Mouse (Mus musculus) ovary, postnatal 36 days (tissue): ENCODE results near the gene Fbxl20.
"Not testable (repeated sequence)": the region's sequence is repeated elsewhere in the genome, so short reads cannot be mapped to it uniquely, and the experiment has no call there.

ENCODE experiments used
- DNase-seq: peaks from one replicate; pipeline ENCODE4 v3.0.0; 2022; ENCODE audit warnings: low spot score, mixed read lengths

Fbxl20 gene

DNA sequence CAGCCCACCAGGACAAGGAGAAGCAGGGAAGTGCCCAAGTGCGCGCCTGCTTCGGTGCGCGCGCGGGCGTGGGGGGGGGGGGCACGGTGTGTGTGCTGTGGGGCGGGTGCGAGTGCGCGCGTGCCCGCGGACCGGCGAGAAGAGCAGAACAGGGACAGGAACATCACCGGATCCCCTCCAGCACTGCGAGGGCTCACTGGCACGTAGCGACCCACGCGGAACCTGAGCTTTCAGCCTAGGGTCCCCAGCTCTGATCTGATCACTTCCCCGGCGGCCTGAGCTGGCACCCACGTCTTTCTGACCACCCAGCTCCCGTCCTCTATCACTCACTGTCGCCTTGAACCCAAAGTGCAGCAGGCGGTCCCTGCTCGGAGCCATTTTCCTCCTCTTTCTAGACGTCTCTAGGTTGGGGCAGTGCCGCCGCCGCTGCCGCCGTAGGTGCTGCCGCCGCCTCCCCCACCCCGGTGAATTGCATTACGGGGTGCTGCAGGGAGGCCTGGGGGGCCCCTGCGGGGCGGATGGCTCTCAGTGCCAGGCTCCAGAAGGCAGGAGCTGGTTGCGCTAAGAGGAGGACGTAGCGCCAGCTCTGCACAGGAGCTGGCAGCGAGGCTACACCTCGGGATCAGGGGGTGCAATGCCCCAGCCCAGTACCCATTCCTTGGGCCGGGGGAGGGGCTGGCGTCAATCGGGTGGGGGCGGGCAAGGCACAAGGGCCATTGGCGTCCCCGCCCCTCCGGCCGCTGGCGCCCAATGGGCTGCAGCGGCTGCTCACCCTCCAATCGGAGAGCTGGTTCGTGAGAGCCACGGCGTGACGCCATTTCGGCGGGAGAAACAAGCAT is at the start of gene Fbxl20:
Fbxl20 (minus strand) TSS at position 618 of the 839 bp plus-strand sequence.
- peak; percentile 90 for DNase-seq

DNA sequence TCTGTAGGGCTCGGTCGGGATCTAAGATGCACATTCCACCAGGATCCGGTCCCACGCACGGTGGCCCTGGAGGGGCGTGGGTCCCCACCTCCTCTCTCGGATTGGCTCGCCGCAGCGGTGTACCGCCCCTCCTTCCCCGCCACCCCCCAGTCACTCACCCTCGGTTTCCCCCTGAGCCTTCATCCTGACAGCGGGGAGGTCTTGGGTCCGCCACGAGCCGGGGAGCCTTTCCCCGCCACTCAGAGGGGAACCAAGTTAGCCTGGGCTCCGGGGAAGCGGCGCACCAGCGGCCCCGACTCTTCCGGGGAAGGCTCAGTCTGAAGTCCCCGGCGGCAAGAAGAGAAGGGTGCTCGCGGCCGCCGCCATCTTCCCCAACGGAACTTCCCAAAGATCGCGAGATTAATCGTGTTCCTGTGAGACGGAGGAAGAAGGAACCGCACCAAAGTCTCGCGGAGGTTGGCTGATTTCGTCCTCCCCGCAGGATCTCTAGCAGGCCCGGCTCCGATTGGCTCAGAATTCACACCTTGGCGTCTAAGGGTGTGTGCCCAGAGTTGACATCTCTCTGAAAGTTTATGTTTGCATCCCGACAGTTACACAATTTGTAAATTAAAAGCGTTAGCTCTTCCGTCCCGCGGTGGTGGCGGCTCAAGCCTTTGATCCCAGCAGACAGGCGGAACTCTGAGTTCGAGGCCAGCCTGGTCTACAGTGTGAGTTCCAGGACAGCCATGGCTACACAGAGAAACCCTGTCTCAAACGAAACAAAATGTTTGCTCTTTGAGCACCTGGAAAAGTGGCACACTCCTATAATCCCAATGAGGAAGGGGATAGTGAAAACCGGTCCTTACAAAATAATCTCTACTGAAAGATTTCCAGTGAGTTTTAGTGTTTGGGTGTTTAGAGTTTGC is 43.0 kb upstream of the Fbxl20 start, which contains the start of gene Med1:
Med1 (minus strand) TSS at position 393 of the 905 bp plus-strand sequence.
- peak; percentile 86 for DNase-seq

DNA sequence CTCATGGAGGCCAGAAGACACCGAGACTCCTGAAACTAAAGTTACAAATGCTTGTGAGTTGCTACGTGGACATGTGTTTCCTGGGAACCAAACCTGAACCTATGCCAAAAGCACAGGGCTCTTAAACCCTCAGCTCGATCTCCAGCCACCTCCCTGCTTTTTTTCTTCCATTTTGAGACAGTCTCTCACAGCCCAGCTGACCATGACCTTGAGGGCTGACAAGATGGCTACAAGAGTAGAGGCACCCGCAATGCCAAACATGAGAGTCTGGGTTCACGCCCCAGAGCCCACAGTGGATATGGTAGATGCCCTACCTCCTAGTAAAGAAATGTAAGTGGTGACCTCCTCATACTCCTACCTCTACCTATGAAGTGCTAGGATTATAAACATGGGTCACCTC is 40.6 kb upstream of the Fbxl20 start:
- DNase-seq: no peak

DNA sequence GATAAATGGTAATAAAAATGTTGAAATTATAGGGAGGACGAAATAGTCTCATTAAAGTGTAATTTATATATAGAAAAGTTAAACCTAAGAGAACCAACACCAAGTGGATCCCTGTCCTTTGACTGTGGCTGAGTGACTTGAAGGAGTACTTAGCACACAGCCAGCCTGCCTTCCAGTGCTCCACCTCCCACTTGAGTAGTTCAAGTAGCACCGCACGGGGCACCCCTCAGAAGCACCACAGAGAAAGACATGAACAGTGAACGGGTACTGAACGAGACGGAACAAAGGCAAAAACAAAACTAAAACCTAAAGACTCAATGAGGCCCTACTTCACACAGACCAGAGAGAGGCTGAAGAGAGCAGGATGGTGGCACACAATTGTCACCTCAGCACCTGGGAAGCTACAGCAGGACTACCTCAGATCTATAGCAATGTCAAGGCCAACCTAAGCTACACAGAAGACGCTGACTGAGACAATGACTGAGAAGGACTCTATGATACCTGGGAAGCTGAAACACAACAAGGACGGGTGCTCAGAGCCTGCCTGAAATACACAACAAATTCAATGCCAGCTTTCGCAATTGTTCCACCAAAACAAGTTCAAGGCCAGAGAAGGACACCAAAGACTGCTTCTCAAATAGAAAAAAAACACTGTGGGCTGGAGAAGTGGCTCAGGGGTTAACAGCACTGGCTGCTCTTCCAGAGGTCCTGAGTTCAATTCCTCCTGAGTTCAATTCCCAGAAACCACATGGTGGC is 37.6 kb upstream of the Fbxl20 start:
- DNase-seq: no peak

DNA sequence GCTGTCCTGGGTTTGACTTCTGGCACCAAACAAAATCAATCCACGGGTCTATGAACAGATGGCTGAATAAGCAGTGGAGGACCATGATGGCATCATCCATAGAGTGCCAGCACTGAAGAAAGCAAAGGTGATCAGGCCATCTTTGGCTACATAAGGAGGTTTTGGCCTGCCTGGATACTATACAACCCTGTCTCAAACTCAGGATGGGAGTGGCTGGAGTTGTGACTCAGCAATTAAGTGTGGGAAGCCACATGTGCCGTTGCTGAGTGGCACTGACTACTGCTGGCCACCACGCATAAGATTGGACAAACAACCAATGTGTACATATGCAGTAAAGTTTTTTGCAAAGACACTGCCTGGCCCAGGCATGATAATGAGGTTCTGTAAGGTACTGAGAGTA is 31.9 kb upstream of the Fbxl20 start:
- not testable (repeated sequence) for DNase-seq

DNA sequence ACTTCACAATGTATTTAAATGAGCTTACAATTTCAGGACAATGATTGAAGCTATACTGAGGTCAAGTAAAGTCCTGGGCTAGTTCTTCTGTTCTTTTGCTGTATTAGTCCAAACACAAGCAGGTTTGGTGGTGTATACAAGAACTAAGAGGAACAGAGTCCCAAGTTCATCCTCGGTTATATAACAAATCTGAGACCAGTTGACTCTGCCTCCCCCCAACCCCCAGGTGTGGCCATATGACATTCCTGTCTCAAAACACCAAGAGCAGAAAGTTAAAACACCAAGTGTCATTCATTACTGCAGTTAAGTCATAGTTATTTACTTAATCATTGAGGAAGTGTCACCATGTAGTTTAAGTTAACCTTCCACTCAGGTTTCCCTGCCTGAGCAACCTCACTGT is 18.2 kb upstream of the Fbxl20 start:
- DNase-seq: no peak

DNA sequence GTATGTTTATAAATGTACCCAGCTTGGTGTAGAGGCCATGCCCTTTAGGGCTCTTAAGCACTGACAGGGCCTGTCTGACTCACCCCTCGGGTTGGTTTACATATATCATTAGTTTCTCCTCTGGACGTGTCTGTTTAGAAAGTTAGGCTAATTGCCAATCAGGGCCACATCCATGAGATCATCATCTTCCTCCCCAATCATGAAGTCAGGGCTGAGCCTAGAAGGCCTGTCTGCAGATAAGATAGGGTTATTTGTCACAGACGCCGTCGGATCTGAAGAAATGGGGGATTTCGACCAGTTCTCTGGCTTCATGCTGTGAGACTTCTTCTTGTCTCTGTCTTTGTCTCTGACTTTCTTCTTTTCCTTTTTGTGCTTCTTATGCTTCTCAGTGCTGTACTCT is 4.9 kb upstream of the Fbxl20 start:
- no peak for DNase-seq

DNA sequence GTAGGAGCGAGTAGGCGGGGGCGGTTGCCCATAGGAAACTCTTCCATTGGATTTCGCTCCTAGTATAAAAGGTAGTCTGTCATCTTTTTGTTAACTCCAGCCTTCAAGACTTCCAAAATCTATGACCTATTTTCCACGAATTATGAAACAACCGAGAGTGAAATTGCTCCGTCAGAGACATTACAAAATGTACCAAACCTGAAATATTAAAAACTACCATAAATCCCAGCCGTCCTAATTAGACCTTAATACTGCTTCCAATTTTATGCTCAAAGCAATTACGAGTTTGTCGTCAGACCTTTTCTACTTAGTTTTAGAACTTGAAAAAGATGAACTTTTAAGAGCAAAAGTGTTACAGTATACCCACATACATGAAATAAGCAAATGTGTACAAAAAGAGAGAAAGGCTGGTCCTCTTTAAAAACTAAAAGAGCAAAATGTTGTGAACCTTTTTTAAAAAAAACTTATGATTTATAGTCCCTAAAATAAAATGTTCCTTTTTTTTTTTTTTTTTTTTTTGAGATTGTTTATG is 488 bp upstream of the Fbxl20 start:
- DNase-seq: no peak

DNA sequence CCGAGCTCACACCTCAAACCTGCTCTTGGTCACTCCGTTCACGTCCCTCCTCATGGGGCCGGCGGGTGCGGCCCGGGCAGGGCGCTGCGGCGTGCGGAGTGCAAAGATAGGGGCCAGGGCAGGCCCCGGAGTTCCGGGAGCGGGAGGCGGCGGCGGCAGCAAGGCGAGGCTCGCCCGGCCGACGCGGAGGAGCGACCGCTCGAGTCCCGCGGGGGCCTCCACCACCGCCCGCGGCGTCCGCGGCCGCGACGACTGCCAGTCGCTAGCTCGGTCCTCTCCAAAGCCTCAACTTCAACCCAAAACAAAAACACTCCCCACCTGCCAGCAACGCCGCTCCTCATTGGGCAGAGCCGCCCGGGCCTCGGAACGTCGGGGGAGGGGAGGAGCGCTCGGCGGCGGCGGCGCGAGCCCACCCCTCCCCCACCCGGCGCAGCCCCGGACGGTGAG is 876 bp downstream of the Fbxl20 start:
- peak; percentile 94 for DNase-seq

DNA sequence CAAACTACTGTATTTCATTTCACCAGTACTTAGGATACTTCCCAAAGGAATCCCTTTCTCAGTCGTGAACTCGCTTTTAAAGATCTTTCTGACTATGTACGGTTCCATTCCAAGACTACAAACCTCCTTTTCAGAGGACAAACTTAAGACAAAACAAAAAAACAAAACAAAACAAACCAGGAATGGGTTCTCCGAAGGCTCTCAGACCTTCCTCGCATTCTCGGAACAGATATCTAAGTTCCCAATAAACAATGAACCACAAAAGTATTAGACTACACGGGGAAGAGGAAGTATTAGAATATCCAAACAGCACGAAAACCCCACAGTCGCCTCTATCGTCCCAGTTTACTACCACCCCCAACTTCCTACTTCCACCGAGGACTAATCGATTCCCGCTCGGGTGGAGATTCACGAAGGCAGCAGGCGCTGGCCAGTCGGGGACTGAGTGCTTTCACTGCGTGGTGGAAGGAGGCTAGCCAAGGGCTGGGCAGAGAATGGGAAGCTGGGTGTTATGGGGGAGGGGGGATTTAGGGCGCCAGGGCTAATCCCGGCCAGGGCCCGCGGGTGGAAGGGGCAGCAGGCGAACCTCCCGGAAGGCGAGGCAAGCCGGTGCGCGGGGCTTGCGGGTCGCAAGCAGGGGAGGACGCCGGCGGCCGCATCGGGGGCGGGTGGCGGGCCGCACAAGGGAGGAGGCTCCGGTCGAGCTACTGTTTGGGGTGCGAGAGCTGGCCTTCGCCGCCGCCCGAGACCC is 1.5 kb downstream of the Fbxl20 start:
- DNase-seq: no peak

DNA sequence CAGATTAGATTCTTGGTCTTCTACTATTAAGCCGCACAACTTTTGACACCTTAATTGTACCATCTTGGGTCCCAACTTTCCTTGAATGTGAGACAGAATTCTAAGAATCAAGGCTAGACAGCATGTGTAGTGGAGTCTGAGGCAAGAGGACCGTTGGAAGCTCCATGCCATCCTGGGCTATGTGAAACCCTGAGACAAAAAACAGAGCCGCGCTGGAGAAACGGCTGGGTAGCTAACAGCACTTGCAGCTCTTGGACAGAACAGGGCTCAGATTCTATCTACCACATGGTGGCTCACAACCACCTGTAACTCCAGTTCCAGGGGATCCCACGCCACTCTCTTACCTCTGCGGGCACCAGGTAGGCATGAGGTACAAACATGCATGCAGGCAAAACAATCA is 4.3 kb downstream of the Fbxl20 start:
- DNase-seq: no peak

DNA sequence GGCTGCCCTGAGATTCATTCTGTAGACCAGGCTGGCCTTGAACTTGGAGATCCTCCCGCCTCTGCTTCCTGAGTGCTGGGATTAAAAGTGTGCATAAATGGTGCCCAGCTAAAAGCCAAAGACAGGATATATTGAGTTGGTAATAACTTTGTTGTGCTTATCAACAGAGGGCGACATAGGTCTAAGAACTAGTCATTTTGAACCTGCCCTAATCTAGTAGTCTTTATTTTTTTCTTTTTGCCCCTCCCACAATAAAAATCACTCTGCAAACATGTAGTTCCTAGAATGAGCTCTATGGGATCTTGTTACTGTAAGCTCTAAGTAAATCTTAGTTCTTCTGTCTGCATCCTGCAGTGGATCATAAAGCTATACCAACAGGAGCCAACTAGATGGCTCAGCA is 7.7 kb downstream of the Fbxl20 start:
- DNase-seq: no peak

DNA sequence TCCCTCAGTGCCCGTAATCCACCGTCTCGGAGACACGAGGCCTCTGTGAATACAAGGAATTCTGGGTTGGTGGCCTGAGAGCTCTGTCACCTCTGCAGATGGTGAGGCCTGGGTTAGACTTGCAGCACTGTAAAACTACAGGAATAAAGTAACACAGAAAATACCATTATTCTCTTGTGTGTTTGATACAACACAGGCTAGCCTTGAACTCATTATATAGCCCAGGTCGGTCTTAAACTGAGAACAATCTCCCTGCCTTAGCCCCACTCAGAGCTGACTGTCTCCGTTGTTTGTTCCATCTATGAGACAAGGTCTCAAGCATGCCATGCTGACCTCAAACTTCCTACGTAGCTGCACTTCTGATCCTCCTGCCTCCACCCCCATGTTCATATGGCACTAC is 11.3 kb downstream of the Fbxl20 start:
- no peak for DNase-seq

DNA sequence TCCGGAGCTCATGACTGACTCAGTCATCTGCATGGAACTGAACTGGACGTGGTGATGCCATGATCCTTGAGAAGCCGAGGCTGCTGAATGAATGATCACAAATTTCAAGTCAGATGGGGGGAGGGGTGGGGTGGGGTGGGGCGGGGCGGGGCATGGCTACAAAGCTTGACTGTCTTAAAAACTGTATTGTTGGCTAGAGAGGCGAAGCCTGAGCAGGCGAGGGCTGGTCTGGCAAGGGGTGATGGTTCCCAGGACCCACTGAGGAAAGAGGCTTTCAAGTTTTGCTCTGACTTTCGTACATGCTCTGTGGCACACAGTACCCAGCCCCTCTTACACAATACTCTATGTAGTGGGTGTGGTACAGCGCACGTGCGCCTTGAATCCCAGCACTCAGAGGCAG is 12.4 kb downstream of the Fbxl20 start:
- DNase-seq: no peak

DNA sequence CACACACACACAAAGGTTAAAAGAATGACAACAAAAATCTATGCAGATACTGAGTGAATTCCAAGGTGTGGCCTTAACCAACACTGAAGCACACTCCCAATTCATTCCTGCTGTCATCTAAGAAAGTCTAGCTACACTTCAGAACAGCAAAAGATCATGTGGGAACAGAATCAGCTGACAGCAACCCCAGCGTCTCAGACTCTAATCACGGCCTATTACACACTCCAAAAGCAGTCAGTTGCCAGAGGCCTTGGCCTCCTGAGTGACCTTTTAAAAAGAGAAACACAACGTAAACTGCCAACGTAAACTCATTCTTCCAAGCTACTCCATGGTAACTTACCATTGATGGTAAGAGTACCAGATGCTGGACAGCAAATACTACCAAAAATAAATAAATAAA is 15.3 kb downstream of the Fbxl20 start:
- DNase-seq: no peak

DNA sequence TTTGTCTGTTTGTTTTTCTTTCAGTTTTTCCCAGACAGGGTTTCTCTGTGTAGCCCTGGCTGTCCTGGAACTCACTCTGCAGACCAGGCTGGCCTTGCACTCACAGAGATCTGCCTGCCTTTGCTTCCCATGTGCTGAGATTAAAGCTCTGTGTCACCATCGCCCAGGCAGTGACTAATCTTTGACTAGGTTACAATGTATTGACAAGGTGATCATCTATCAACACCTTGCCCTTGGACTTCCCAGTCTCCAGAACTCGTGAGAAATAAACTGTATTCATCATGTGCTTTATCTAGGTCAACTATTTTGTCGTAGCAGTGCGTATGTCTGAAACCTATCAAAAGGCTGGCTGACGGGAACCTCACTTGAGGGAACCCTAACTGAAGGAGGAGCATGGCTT is 26.8 kb downstream of the Fbxl20 start:
- DNase-seq: no peak

DNA sequence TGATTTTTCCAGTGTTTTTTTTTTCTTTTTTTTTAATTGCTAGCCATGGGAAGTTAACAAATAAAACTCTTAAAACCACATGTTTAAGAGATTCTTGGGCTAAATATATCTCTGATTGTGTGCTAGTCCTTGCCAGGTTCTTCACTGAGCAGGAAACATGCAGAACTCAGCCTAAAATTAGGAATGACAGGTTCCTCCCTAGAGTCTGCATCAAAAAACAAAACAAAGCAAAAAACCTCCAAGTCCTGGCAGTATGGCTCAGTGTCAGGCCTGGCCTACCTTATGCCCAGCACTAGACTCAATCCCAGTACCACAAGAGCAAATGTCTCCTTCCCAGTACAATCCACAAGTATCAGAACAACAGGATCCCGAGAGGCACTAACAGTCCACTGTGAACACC is 35.8 kb downstream of the Fbxl20 start:
- DNase-seq: no peak

DNA sequence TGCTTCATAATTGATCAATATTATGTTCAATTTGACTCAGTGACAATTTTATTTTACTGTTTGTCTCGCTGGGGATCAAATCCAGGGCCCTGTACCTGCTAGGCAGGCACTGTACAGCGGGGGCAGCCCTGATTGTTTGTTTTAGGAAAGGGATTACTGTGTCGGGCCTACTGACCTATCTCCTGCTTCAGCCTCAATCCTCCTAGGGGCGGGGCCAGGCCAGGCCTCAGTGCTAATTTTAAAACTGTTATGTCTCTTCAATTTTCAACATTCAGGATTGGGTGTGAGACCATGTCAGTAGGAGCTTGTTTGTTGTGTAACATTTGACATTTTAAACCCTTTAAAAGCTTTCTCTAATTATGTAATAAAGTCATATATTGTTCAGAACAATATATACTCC is 36.7 kb downstream of the Fbxl20 start:
- no peak for DNase-seq

DNA sequence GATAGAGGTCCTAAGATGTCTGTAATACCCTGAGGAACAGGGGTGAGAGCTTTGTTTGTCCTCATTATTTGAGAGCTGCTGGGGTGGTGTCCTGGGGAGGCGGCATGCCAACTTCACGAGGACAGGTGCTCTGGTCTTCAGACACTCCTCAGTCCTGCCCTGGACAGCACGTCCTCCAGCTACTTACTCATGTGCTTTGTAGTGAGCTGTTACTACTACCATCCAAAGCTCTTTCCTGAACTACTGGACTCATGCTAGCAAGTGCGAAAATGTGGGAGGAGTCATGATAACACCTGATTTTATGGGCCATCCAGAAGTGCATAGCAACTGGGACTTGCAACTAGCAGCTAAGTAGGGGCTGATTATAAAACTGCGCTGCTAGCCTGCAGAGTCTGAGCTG is 40.5 kb downstream of the Fbxl20 start:
- no peak for DNase-seq

DNA sequence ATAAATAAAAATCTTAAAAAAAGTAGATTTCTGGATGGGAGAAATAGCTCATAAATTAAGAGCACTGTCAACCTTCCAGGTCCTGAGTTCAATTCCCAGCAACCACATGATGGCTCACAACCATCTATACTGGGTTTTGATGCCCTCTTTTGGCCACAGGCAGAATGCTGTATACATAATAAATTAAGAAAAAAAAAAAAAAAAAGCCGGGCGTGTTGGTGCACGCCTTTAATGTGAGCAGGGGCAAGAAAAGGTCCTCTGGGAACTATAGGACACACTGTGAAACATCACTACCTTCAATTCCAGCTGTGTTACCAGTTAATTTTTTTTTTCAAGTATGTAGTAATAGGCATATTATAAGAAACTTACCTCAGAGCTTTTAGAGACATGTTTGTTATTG is 48.9 kb downstream of the Fbxl20 start:
- no peak for DNase-seq

DNA sequence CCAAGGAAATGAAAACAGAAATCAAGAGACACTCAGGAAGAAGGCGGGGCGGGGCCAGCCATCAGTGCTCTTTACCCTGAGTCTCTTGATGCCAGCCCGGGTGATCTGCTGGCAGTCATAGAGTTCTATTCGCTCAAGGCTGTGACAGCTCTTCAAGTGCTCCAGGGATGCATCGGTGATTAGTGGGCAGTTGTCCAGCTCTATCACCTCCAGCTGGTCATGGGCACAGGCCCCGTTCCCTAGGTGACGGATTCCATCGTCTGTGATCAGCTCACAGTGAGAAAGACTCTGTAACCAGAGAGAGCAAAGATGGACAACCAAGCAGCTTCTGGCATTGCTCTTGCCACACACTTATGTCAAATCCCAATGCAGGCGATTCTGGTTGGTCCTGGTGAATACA is 59.6 kb downstream of the Fbxl20 start:
- DNase-seq: no peak
